Mouse (Mus musculus) stomach, postnatal 0 days (tissue): ENCODE results near the gene Pigh.

ENCODE experiments used
- CTCF ChIP-seq: IDR thresholded peaks from 2 replicates; pipeline ENCODE4 v1.5.1; 2016; ENCODE audit warnings: antibody characterized with exemption, low read depth, mild to moderate bottlenecking, moderate library complexity
- EP300 ChIP-seq: optimal IDR thresholded peaks from 2 replicates; pipeline ENCODE3; 2016; ENCODE audit warnings: antibody characterized with exemption

DNA sequence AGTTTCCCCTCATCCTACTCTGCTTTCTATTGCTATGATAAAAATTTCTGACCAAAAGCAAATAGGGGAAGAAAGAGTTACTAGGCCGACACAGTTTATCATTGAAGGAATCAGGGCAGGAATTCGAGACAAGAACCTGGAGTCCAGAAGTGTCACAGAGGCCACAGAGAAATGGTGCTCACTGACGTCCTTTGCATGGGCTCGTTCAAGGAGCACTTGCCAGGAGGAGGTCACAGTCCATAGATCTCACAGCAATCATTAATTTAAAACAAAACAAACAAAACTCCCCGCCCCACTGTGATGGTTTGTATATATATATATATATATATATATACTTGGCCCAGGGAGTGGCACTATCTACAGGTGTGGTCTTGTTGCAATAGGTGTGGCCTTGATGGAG lies 15.9 kb upstream of the Pigh start:
- TF ChIP-seq EP300 (no peak), CTCF (no peak)
